Mouse (Mus musculus) cerebellum, adult 2 months (tissue): ENCODE data around the gene Nfxl1. TPM values are rescaled to one million over a fixed set of nuclear protein-coding genes. Genes with fewer than 3 reads are reported as not detected.
A peak's percentile ranks its signal among the peaks of the same experiment; 100 is the strongest.
"Not testable (repeated sequence)": the region's sequence is repeated elsewhere in the genome, so short reads cannot be mapped to it uniquely, and the experiment has no call there.

ENCODE experiments used
- DNase-seq, 2 experiments: peaks; one replicate each; pipeline ENCODE4 v3.0.0; 2021
- H3K27ac ChIP-seq: fragments of 200-500 bp; 2 replicates; pipeline ENCODE4 v1.5.1; 2012; ENCODE audit warnings: low read length, control low read depth, inconsistent platforms; ENCODE audit not compliant: insufficient read depth
- H3K27me3 ChIP-seq: fragments of 200-500 bp; 2 replicates; pipeline ENCODE4 v1.6.1; 2012; ENCODE audit warnings: inconsistent platforms, mild to moderate bottlenecking, low read length, moderate library complexity; ENCODE audit not compliant: control insufficient read depth, insufficient read depth
- H3K4me1 ChIP-seq: fragments of 200-500 bp; 2 replicates; pipeline ENCODE4 v1.6.1; 2011; ENCODE audit warnings: low read length; ENCODE audit not compliant: control insufficient read depth, insufficient read depth
- H3K4me3 ChIP-seq: fragments of 200-500 bp; replicated peaks from 2 replicates; pipeline ENCODE3; 2011; ENCODE audit warnings: mild to moderate bottlenecking, low read depth, low read length, control low read depth; ENCODE audit not compliant: insufficient read depth
- CTCF ChIP-seq: fragments of 200-500 bp; IDR thresholded peaks from 2 replicates; pipeline ENCODE4 v1.5.1; 2011; ENCODE audit warnings: low read depth, mild to moderate bottlenecking, control low read depth, low read length, moderate library complexity, borderline replicate concordance; ENCODE audit not compliant: insufficient read depth
- POLR2A ChIP-seq: fragments of 200-500 bp; IDR thresholded peaks from 2 replicates; pipeline ENCODE4 v1.6.1; 2011; ENCODE audit warnings: low read length, control low read depth, borderline replicate concordance; ENCODE audit not compliant: insufficient read depth
- WGBS: fragments of 180-500 bp; shearing (Covaris S2); methylation state at CpG from one replicate; pipeline ENCODE4 v1.1.7; 2018; 5-methylcytosine and 5-hydroxymethylcytosine counted together
- polyA plus RNA-seq: library from polyadenylated mRNA; depleted of rRNA; stranded (reverse); fragments of >200 nt; gene quantifications from 2 replicates; pipeline ENCODE4 v1.2.3, GENCODE M21; 2012; rRNA removed

The Nfxl1 gene
- 9.6 and 10.9 TPM in 2 replicates for polyA plus RNA-seq

GRCm38 (mm10) chr5:72559544-72560049 lies at the start of gene Nfxl1:
Gene Nfxl1 (minus strand): TSS chr5:72559684.
- DNase-seq = peak; percentile 96 to 98
- Histone ChIP-seq H3K4me1 (peaks cover 3% of the 10 kb centered on the region; the same call in 1 of the 2 replicates), H3K27ac (peak within 1 kb of the TSS; percentile 10), H3K4me3 (peak within 1 kb of the TSS; percentile 65), H3K27me3 (no peaks in the 10 kb centered on the region)
- TF ChIP-seq CTCF (no peak), POLR2A (peak; percentile 77; the same call in 1 of the 2 replicates)
- WGBS = under 1% methylated on average over 42 of the region's 42 CpGs

DNA sequence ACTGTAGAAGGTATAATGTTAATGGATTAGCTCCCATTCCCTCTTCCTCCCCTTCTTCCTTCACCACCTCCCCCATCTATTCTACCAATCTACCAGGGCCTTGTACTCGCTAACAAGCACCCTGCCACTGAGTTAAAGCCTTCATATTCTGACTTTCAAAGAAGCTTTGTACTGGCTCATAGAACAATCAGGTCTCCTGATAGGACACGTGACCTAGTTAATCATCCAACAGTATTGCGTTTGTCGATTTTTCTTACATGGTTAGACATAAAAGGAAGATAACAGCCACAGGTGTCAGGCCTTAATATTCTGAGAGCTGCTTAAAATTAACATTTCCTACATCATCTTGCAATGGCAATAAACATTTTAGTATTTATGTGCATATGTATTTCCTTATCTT lies 43.7 kb upstream of the Nfxl1 start:
- no peak for DNase-seq
- H3K4me1 ChIP-seq = no peaks in the 10 kb centered on the region
- H3K27ac ChIP-seq = no peak overlapping the region
- H3K4me3 ChIP-seq = no peak overlapping the region
- no peaks in the 10 kb centered on the region for H3K27me3 ChIP-seq
- TF ChIP-seq CTCF = no peak
- TF ChIP-seq POLR2A = no peak
- WGBS = 93% methylated on average over 4 of the region's 4 CpGs

DNA sequence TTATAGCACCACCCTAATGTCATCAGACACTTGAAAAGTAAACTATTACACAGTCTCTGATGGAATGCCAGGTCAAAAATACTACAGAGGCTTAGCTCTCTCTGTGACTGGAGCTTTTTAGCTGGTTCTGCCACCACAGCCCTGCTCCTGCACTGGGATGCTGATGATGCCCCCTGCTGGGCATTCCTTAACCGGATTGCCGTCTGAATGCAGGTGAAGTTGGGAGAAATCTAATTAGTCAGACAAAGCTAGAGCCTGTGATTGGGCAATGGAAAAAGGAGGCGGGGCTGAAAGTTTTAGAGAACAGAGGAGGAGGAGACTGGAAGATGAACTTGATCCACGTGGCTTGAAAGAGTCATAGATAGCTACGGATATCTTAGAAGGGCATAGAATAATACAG lies 41.5 kb upstream of the Nfxl1 start:
- DNase-seq = peak in 1 of 2 experiments; percentile 5
- H3K4me1 ChIP-seq = no peaks in the 10 kb centered on the region
- H3K27ac ChIP-seq = no peak overlapping the region
- TF ChIP-seq POLR2A = no peak
- no peak; the same call in 1 of the 2 replicates for TF ChIP-seq CTCF
- H3K27me3 ChIP-seq = no peaks in the 10 kb centered on the region
- WGBS = 16% methylated on average over 5 of the region's 5 CpGs
- no peak overlapping the region for H3K4me3 ChIP-seq

- Histone ChIP-seq H3K27ac (no peak within 1 kb of the TSS), H3K4me1 (no peaks in the 10 kb centered on the region), H3K27me3 (no peaks in the 10 kb centered on the region), H3K4me3 (no peak within 1 kb of the TSS)
- TF ChIP-seq POLR2A (no peak), CTCF (no peak)
- WGBS = 3% methylated on average over 38 of the region's 38 CpGs
- DNase-seq = no peak
Observed at GRCm38 (mm10) chr5:72587192-72587681, 27.8 kb upstream of the Nfxl1 start, which contains the start of gene Gm5868. Gene Gm5868 (minus strand): TSS chr5:72587551.

DNA sequence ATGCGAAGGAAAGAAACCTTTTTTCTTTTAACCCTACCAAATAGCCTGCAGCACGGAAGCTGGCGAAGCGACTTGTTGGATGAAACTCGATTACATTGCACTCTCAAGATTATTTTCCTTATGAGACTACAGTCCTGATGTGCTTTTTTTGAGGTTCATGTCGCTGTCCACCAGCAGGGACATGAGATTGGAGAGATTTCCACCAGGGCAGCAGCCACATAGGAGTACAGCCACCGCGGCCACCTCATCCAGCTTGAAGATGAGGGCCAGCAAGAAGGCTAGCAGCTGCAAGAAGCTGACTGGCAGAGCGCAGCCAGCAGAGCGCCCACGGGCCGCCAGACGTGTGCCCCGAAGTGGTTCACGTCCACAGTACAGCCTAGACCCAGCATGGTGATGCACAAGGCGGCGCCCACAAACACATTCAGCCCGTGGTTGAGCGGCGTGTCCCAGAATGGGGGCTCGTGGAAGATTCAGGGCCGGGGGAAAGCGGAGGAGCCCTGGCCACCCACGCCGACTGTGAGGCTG lies 27.2 kb upstream of the Nfxl1 start:
- not testable (repeated sequence) for H3K4me3 ChIP-seq, H3K27me3 ChIP-seq, H3K4me1 ChIP-seq, DNase-seq, H3K27ac ChIP-seq
- WGBS = 44% methylated on average over 25 of the region's 25 CpGs

- H3K27ac ChIP-seq, H3K4me1 ChIP-seq, DNase-seq, H3K4me3 ChIP-seq, H3K27me3 ChIP-seq: not testable (repeated sequence)
- WGBS = 48% methylated on average over 7 of the region's 7 CpGs
Observed at GRCm38 (mm10) chr5:72586122-72586521, 26.6 kb upstream of the Nfxl1 start.

DNA sequence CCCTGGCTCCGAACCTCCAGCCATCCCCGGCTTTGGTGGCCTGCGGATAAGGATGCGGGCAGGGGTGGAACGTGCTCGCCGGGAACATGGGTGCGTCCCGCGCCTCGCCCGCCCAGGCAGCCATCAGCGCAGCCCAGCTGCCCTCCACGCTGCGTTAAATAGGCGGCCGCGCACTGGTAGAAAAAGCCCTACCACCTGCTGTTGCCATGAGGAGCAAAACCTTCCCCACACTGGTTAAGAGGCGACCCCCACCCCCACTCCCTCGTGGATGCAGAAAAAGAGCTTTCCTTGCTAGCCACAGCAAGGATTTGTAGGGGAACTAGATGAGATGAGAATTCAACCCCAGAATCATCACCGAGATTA lies 21.5 kb upstream of the Nfxl1 start, which contains the start of gene Zar1:
Zar1 (minus strand) TSS at position 285 of the 363 bp plus-strand sequence.
- WGBS = 13% methylated on average over 18 of the region's 21 CpGs
- peak within 1 kb of the TSS; percentile 25 for H3K4me3 ChIP-seq
- not testable (repeated sequence) for H3K27ac ChIP-seq, H3K4me1 ChIP-seq, H3K27me3 ChIP-seq, DNase-seq

DNA sequence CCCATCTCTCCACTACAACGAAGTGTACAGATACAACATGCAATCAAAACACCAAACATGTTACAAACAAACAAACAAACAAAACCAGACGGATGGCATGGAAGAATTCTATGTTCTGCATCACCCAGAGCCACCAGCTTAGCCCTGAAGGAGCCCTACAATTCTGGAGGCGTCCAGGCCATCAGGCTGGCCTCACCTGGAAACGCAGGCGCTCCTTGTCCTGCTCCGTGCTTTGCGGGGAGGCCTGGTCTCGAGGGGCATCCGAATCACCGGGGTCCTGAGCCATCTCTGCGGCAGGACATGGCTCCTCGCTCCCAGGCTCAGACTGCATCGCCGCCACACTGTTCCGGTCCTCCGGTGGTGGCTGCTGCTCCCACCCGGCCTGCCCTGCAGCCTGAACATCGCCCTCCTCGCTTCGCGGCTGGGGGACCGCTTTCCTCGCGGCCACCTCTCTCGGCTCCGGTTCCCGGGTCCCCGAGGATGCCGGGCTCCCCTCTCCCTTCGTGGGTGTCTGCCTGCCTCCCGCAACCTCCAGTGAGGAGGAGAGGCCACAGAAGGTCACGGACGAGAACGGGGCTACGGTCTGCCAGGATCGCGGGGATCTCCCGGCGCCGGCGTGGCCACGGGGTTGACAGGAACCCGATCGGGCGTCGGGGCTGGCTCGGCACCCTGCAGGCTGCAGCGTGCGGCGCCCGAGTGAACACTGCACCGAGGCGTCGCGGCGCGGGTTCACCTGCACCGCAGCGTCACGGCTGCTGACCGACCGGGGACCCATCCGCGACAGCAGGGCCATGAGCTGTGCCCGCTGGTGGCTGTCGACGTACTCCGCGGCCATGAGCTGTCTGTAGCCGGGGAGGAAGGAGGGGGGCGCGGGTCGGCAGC lies 20.8 kb upstream of the Nfxl1 start:
- H3K4me1 ChIP-seq, H3K27me3 ChIP-seq, DNase-seq, H3K27ac ChIP-seq: not testable (repeated sequence)
- H3K4me3 ChIP-seq = peak overlapping the region; percentile 25
- 3% methylated on average over 69 of the region's 73 CpGs for WGBS

GRCm38 (mm10) chr5:72579599-72579998 lies 20.1 kb upstream of the Nfxl1 start:
- DNase-seq, H3K27me3 ChIP-seq, H3K27ac ChIP-seq, H3K4me3 ChIP-seq, H3K4me1 ChIP-seq: not testable (repeated sequence)
- WGBS = 34% methylated on average over 10 of the region's 10 CpGs
